Mouse (Mus musculus): ENCODE measurements around the gene Ankle1. TPM values are rescaled to one million over a fixed set of nuclear protein-coding genes. Genes with fewer than 3 reads are reported as not detected.

Gene Ankle1
- polyA plus RNA-seq, 1 experiment: 6.3 TPM

DNA sequence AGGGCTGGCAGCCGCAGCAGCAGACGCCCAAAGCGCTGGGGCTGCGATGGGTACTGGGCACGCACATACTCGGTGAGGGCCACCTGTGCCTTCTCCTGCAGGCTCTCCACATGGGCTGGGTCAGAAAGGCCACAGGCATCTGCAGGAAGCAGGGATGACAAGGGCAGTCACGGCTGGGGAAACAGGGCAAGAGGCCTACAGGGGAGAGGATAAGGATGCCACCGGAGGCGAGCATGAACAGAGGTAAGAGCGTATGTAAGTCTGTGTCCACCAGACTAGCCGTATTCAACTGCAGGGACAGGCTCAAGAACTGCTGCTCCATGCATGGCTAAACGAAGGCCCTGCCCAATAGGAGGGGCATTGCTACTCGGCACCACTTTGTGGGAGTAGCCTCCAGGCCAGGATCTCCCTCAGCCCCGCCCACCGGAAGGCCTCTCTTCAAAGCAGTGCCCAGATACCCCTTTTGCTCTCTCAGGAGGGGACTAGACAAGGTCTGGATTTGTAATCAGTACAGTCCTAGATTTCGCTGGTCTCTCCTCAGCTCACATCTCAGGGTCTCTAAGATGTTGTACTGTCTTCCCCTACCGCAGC lies 31.1 kb upstream of the Ankle1 start:
- no peaks in the 10 kb centered on the region for H3K27me3 ChIP-seq (ENCODE audit: control insufficient read depth, insufficient read depth, insufficient read length)
- peaks cover 44% of the 10 kb centered on the region for H3K36me3 ChIP-seq (ENCODE audit: control insufficient read depth, insufficient read depth)
- H3ac ChIP-seq (ENCODE audit: control insufficient read depth, insufficient read length, low read depth): no peak overlapping the region
- H3K4me3 ChIP-seq (ENCODE audit: insufficient read depth, poor library complexity, severe bottlenecking): no peak overlapping the region
- peaks cover 6% of the 10 kb centered on the region for H3K79me3 ChIP-seq (ENCODE audit: low read depth)
- TF ChIP-seq MYOD1 (IDR thresholded peaks at IDR 0.05; ENCODE audit: control insufficient read depth, insufficient read length, low read depth) (no peak), MAX (IDR thresholded peaks at IDR 0.05) (no peak), USF1 (IDR thresholded peaks at IDR 0.05; ENCODE audit: low read depth) (no peak), FOSL1 (IDR thresholded peaks at IDR 0.05; ENCODE audit: insufficient read depth, low read length, poor library complexity, severe bottlenecking) (no peak), MYOG (IDR thresholded peaks at IDR 0.05; ENCODE audit: control insufficient read depth, extremely low read depth, insufficient read length) (no peak), CEBPB (IDR thresholded peaks at IDR 0.05; ENCODE audit: low read depth) (no peak), CTCF (IDR thresholded peaks at IDR 0.05; ENCODE audit: control insufficient read depth, insufficient read depth, insufficient read length) (no peak)
- H3K79me2 ChIP-seq (ENCODE audit: control insufficient read depth, insufficient read depth): peaks cover 21% of the 10 kb centered on the region

DNA sequence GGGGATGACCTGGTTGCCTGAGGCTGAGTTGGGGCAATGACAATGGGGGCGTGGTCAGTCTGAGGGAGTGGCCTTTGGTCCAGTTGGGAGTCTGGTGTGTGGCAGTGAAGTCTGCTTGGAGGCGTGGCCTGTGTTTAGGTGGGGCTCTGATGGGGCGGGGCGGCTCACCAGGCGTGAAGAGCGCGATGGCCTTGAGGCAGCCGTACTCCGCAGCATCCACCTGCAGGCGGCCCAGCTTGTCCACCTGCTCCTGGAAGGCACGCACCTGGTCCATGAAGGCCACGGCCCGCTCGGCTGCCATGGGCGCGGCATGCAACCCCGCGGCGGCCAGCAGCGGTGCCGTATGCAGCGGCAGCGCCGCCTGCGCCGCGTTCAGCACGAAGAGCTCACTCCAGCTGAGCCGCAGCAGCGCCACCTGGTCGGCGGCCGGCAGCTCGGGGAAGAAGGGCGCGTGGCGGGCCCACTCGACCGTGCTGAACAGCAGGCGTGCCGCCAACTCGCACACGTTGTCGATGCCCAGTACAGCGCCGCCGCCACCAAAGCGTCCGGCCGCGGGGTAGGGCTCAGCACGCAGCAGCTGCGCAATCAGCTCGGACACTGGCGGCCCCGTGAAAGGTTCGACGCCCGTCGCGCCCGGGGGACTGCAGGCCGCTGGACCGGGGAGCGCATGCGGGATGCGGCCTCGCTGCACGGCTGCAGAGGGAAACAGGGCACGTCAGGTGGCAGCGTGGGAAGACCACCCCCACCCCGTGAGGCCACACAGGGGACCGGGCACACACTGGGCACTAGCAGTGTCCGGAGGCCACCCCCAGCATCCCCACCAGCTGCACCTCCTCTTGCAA lies 30.0 kb upstream of the Ankle1 start:
- Histone ChIP-seq H3ac (ENCODE audit: control insufficient read depth, insufficient read length, low read depth) (no peak overlapping the region), H3K79me2 (ENCODE audit: control insufficient read depth, insufficient read depth) (peaks cover 32% of the 10 kb centered on the region), H3K27me3 (ENCODE audit: control insufficient read depth, insufficient read depth, insufficient read length) (no peaks in the 10 kb centered on the region), H3K79me3 (ENCODE audit: low read depth) (peaks cover 14% of the 10 kb centered on the region), H3K36me3 (ENCODE audit: control insufficient read depth, insufficient read depth) (peaks cover 40% of the 10 kb centered on the region), H3K4me3 (ENCODE audit: insufficient read depth, poor library complexity, severe bottlenecking) (no peak overlapping the region)
- TF ChIP-seq CTCF (IDR thresholded peaks at IDR 0.05; ENCODE audit: control insufficient read depth, insufficient read depth, insufficient read length) (no peak), MAX (IDR thresholded peaks at IDR 0.05) (no peak), MYOD1 (IDR thresholded peaks at IDR 0.05; ENCODE audit: control insufficient read depth, insufficient read length, low read depth) (no peak), MYOG (IDR thresholded peaks at IDR 0.05; ENCODE audit: control insufficient read depth, extremely low read depth, insufficient read length) (no peak), USF1 (IDR thresholded peaks at IDR 0.05; ENCODE audit: low read depth) (no peak), CEBPB (IDR thresholded peaks at IDR 0.05; ENCODE audit: low read depth) (no peak), FOSL1 (IDR thresholded peaks at IDR 0.05; ENCODE audit: insufficient read depth, low read length, poor library complexity, severe bottlenecking) (no peak)

GRCm38 (mm10) chr8:71376423-71377030 lies 29.3 kb upstream of the Ankle1 start:
- Histone ChIP-seq H3K4me3 (ENCODE audit: insufficient read depth, poor library complexity, severe bottlenecking) (no peak overlapping the region), H3K27me3 (ENCODE audit: control insufficient read depth, insufficient read depth, insufficient read length) (no peaks in the 10 kb centered on the region), H3K36me3 (ENCODE audit: control insufficient read depth, insufficient read depth) (peaks cover 40% of the 10 kb centered on the region), H3K79me3 (ENCODE audit: low read depth) (peaks cover 17% of the 10 kb centered on the region), H3ac (ENCODE audit: control insufficient read depth, insufficient read length, low read depth) (no peak overlapping the region), H3K79me2 (ENCODE audit: control insufficient read depth, insufficient read depth) (peaks cover 39% of the 10 kb centered on the region)
- TF ChIP-seq CEBPB (IDR thresholded peaks at IDR 0.05; ENCODE audit: low read depth): no peak

DNA sequence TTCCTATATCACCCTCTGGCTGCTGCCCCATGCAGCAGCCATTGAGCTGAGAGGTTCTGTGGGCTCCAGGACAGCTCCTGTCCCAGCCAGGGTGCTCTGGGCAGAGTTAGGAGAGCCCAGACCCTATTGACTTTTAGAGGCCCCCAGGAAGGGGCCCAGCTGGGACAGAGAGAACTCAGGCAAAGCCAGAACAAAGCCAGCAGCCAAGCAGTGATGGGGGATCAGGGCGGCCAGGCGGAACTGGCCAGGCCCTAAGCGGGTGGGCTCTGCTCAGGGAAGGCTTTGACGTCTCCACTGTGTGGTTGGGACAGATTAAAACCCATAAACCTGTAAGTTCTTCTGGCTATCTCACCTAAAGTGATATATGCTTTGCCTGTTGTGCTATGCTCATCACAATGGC lies 26.8 kb upstream of the Ankle1 start:
- no peak for TF ChIP-seq CTCF (IDR thresholded peaks at IDR 0.05; ENCODE audit: control insufficient read depth, insufficient read depth, insufficient read length)
- Histone ChIP-seq H3K27me3 (ENCODE audit: control insufficient read depth, insufficient read depth, insufficient read length) (no peaks in the 10 kb centered on the region), H3K36me3 (ENCODE audit: control insufficient read depth, insufficient read depth) (peaks cover 32% of the 10 kb centered on the region), H3ac (ENCODE audit: control insufficient read depth, insufficient read length, low read depth) (no peak overlapping the region), H3K79me2 (ENCODE audit: control insufficient read depth, insufficient read depth) (peaks cover 39% of the 10 kb centered on the region), H3K79me3 (ENCODE audit: low read depth) (peaks cover 17% of the 10 kb centered on the region), H3K4me3 (ENCODE audit: insufficient read depth, poor library complexity, severe bottlenecking) (no peak overlapping the region)

DNA sequence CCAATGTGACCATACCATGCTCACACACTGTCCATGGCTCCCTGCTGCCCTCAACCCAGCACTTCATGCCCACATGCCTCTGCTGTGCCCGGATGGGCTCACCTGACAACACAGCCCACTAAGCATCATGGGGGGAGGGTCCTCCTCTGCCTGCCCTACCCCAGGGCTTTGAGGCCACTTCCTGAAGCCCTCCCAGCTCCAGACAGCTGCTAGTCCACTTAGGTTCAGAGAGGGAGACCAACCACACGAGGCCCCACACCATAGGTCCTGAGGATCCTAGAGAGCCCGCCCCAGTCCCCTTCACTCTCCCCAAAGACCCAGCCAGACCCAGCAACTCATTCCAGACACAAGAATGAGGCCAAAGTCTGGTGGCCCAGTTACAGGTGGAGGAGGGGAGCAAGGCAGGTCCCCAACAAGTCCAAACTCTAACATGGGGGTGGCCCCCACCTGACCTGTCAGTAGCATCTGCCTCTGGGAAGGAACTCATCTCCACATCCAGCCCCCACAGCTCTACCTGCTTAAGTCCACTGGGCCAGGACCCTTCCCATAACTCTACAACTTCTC lies 26.2 kb upstream of the Ankle1 start:
- H3K36me3 ChIP-seq (ENCODE audit: control insufficient read depth, insufficient read depth): peaks cover 31% of the 10 kb centered on the region
- peaks cover 17% of the 10 kb centered on the region for H3K79me3 ChIP-seq (ENCODE audit: low read depth)
- peak overlapping the region; percentile 82 for H3K4me3 ChIP-seq (ENCODE audit: insufficient read depth, poor library complexity, severe bottlenecking)
- no peaks in the 10 kb centered on the region for H3K27me3 ChIP-seq (ENCODE audit: control insufficient read depth, insufficient read depth, insufficient read length)
- TF ChIP-seq CTCF (IDR thresholded peaks at IDR 0.05; ENCODE audit: control insufficient read depth, insufficient read depth, insufficient read length) (no peak), MYOD1 (IDR thresholded peaks at IDR 0.05; ENCODE audit: control insufficient read depth, insufficient read length, low read depth) (no peak), MAX (IDR thresholded peaks at IDR 0.05) (no peak), FOSL1 (IDR thresholded peaks at IDR 0.05; ENCODE audit: insufficient read depth, low read length, poor library complexity, severe bottlenecking) (no peak), MYOG (IDR thresholded peaks at IDR 0.05; ENCODE audit: control insufficient read depth, extremely low read depth, insufficient read length) (no peak), CEBPB (IDR thresholded peaks at IDR 0.05; ENCODE audit: low read depth) (no peak), USF1 (IDR thresholded peaks at IDR 0.05; ENCODE audit: low read depth) (no peak)
- H3ac ChIP-seq (ENCODE audit: control insufficient read depth, insufficient read length, low read depth): peak overlapping the region; percentile 86
- peaks cover 39% of the 10 kb centered on the region for H3K79me2 ChIP-seq (ENCODE audit: control insufficient read depth, insufficient read depth)
